ENCODE assay signal across 16 mouse cellular contexts in the genomic region with DNA sequence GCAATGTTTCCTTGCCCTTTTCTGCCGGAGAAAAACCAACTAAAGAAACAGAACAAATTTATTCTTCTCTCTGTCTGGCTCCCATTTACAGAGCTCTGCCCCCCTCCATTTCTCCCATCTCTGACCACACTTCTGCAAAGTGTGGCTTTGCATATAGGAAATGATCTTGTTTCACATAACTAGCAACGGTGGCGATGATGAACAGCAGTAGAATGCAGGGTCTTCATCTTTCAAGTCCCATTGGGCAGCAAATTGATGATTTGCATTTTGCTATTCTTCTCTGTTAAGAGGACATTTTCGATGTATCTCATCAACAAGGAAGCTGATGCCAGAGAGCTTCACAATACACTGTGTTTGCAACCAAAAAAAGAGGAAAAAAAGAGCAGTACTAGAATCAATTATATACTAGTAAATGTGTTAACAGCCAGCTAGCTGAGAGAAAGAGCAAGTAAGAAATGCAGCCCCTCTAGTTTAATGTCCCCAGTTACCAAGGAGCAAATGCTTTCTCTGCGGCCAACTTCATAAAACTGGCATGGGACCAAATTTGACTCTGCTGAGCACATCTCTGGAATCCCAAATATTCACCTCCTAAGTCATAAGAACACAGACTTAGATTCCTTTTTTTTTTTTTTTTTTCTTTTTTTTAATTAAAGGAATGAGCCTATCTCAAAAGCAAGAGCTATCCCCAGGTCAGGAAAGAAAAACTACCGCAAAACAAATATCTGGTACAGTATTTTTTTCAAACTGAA. TPM values are rescaled to one million over a fixed set of nuclear protein-coding genes. Genes with fewer than 3 reads are reported as not detected.
DNase-seq lines count a peak whose midpoint lies in the region; ATAC-seq and TF ChIP-seq lines count a peak whose summit lies in the region.
"Had no signal": no experiment of that assay in that cellular context is flagged by ENCODE, and none has a peak within 500 bp of the region (broad histone marks: within the 10 kb centered on the region; RNA-seq: fewer than 3 reads in every experiment).

No protein-coding gene starts in this region.

- H3K27ac ChIP-seq in heart, embryonic 13.5 days (replicated peaks), result peak overlapping the region; percentile 90
- no peak overlapping the region for H3K27ac ChIP-seq in lung, embryonic 14.5 days (ENCODE audit: low read depth)
- H3K27ac ChIP-seq in kidney, postnatal 0 days, result peak overlapping the region; percentile 25; the same call in 1 of the 2 replicates
- H3K27ac ChIP-seq: embryonic facial prominence, embryonic 15.5 days; forebrain, embryonic 15.5 days; hindbrain, postnatal 0 days had no signal

- ATAC-seq in heart, embryonic 13.5 days (ENCODE audit: extremely low read depth, insufficient number of reproducible peaks, low FRiP score, low TSS enrichment), result no peak
- peak; percentile 32; the same call in 1 of the 2 replicates for ATAC-seq in lung, embryonic 14.5 days (ENCODE audit: insufficient read depth)
- ATAC-seq in kidney, postnatal 0 days (replicated peaks; ENCODE audit: low FRiP score, low read depth), result no peak
- ATAC-seq: forebrain, embryonic 15.5 days; hindbrain, postnatal 0 days had no signal

- WGBS in heart, embryonic 13.5 days, result 55% methylated on average over 6 of the region's 6 CpGs
- WGBS in lung, embryonic 14.5 days, result 39% methylated on average over 6 of the region's 6 CpGs
- WGBS in kidney, postnatal 0 days, result 47% methylated on average over 6 of the region's 6 CpGs

- TF ChIP-seq CTCF in lung, embryonic 14.5 days (IDR thresholded peaks at IDR 0.05; ENCODE audit: low read depth), result no peak
- TF ChIP-seq CTCF in kidney, postnatal 0 days (IDR thresholded peaks at IDR 0.05; ENCODE audit: low read depth), result no peak

- H3K9ac ChIP-seq in heart, embryonic 13.5 days, result no peak overlapping the region
- no peak overlapping the region for H3K9ac ChIP-seq in lung, embryonic 14.5 days
- no peak overlapping the region for H3K9ac ChIP-seq in kidney, postnatal 0 days (ENCODE audit: low read depth, low read length)
- H3K9ac ChIP-seq: embryonic facial prominence, embryonic 15.5 days; forebrain, embryonic 15.5 days had no signal

- no peaks in the 10 kb centered on the region for H3K9me3 ChIP-seq in heart, embryonic 13.5 days
- no peaks in the 10 kb centered on the region for H3K9me3 ChIP-seq in lung, embryonic 14.5 days (ENCODE audit: low read depth, low read length)
- no peaks in the 10 kb centered on the region for H3K9me3 ChIP-seq in kidney, postnatal 0 days (replicated peaks; ENCODE audit: low read length)
- H3K9me3 ChIP-seq: embryonic facial prominence, embryonic 15.5 days; forebrain, embryonic 15.5 days had no signal

- peaks cover 11% of the 10 kb centered on the region for H3K36me3 ChIP-seq in heart, embryonic 13.5 days
- H3K36me3 ChIP-seq in lung, embryonic 14.5 days (ENCODE audit: insufficient read depth), result peaks cover 3% of the 10 kb centered on the region; the same call in 1 of the 2 replicates
- no peaks in the 10 kb centered on the region for H3K36me3 ChIP-seq in kidney, postnatal 0 days (ENCODE audit: insufficient read depth, low read length)

- DNase-seq in heart, postnatal 4 days, result no peak
- DNase-seq in lung, embryonic 14.5 days, result peak; percentile 89
- DNase-seq in lung, postnatal 4 days, result no peak
- DNase-seq in B cell, adult 2 months, result peak; percentile 57 to 64
- DNase-seq in kidney, postnatal 0 days (ENCODE audit: low spot score), result peak; percentile 83
- DNase-seq in adrenal gland, adult 18-20 months (ENCODE audit: low spot score in 2 of 2), result no peak
- no peak for DNase-seq in cerebellum, adult 18-20 months
- DNase-seq: adrenal gland, postnatal 10 days; cerebellum, postnatal 25 days; gastrocnemius, postnatal 14 days; right cerebral cortex, postnatal 25 days had no signal

- no peak overlapping the region for H3K4me2 ChIP-seq in heart, embryonic 13.5 days
- no peak overlapping the region for H3K4me2 ChIP-seq in lung, embryonic 14.5 days
- no peak overlapping the region for H3K4me2 ChIP-seq in kidney, postnatal 0 days (ENCODE audit: low read length)
- H3K4me2 ChIP-seq: embryonic facial prominence, embryonic 15.5 days; forebrain, embryonic 15.5 days had no signal

- H3K4me3 ChIP-seq in heart, embryonic 13.5 days, result no peak overlapping the region
- no peak overlapping the region for H3K4me3 ChIP-seq in lung, embryonic 14.5 days (ENCODE audit: low read depth, low read length)
- no peak overlapping the region for H3K4me3 ChIP-seq in kidney, postnatal 0 days (replicated peaks; ENCODE audit: low read depth, low read length)
- H3K4me3 ChIP-seq: embryonic facial prominence, embryonic 15.5 days; forebrain, embryonic 15.5 days; myocyte had no signal

- H3K27me3 ChIP-seq in heart, embryonic 13.5 days (replicated peaks), result no peaks in the 10 kb centered on the region
- no peaks in the 10 kb centered on the region for H3K27me3 ChIP-seq in lung, embryonic 14.5 days (ENCODE audit: insufficient read depth, low read length)
- H3K27me3 ChIP-seq in kidney, postnatal 0 days (ENCODE audit: insufficient read depth, low read length), result no peaks in the 10 kb centered on the region
- H3K27me3 ChIP-seq: embryonic facial prominence, embryonic 15.5 days; forebrain, embryonic 15.5 days had no signal

- H3K4me1 ChIP-seq in heart, embryonic 13.5 days, result peaks cover 30% of the 10 kb centered on the region
- H3K4me1 ChIP-seq in lung, embryonic 14.5 days (ENCODE audit: insufficient read depth), result peaks cover 8% of the 10 kb centered on the region; the same call in 1 of the 2 replicates
- H3K4me1 ChIP-seq in kidney, postnatal 0 days (replicated peaks; ENCODE audit: insufficient read depth, low read length), result no peaks in the 10 kb centered on the region
- H3K4me1 ChIP-seq: forebrain, embryonic 15.5 days had no signal

RNA-seq across cellular contexts. Expression of a gene that starts 29.2 kb away (rescaled TPM):
- 25.6 and 30.8 TPM in 2 replicates for polyA plus RNA-seq in heart, embryonic 13.5 days (2015; fragmentation: Nextera tagmentation; extraction: Ambion mirVana)
- 100 to 1,000 TPM; 730 to 743 TPM for total RNA-seq in heart, postnatal 4 days (2021)
- 6.4 and 6.8 TPM in 2 replicates for polyA plus RNA-seq in lung, embryonic 14.5 days (2014; fragmentation: Nextera tagmentation; extraction: Ambion mirVana)
- 8.9 and 9.0 TPM in 2 replicates for polyA plus RNA-seq in kidney, postnatal 0 days (2015; fragmentation: Nextera tagmentation; extraction: Ambion mirVana)
- 10 to 100 TPM; 25.4 to 27.2 TPM for total RNA-seq in adrenal gland, adult 18-20 months (2021)

Comparison
In these comparisons a context has a peak if more than half of its experiments do, and no peak if none do; other contexts are left out.
1. DNase-seq: peak in lung, embryonic 14.5 days (single experiment), B cell, adult 2 months (2 of 2) and kidney, postnatal 0 days (single experiment); none in heart, postnatal 4 days (single experiment), lung, postnatal 4 days (0 of 2), adrenal gland, adult 18-20 months (0 of 2) and cerebellum, adult 18-20 months (0 of 2).